Mouse (Mus musculus) urinary bladder, postnatal 14 days (tissue): Measurements from ENCODE around the gene Ipp.

ENCODE experiments used
- DNase-seq: peaks from one replicate; pipeline ENCODE4 v3.0.0; 2021; ENCODE audit warnings: low spot score

Ipp gene

GRCm38 (mm10) chr4:116507425-116508218 is at the start of gene Ipp:
Gene Ipp (plus strand): TSS chr4:116507549.
- DNase-seq, result peak; percentile 96

- no peak for DNase-seq
These were observed 45.4 kb upstream of the Ipp start for GRCm38 (mm10) chr4:116461943-116462342.

GRCm38 (mm10) chr4:116463231-116464125 is 43.9 kb upstream of the Ipp start:
- DNase-seq, result peak; percentile 26

GRCm38 (mm10) chr4:116464126-116464981 is 43.0 kb upstream of the Ipp start, which contains the start of gene Mast2:
Gene Mast2 (minus strand): TSS chr4:116464183.
- DNase-seq, result peak; percentile 84

GRCm38 (mm10) chr4:116481322-116481721 is 26.0 kb upstream of the Ipp start:
- DNase-seq, result no peak

- DNase-seq, result no peak
These were observed 23.9 kb upstream of the Ipp start for GRCm38 (mm10) chr4:116483476-116483875.

- DNase-seq, result peak; percentile 53
These were observed 16.2 kb upstream of the Ipp start for GRCm38 (mm10) chr4:116491119-116491536.

- no peak for DNase-seq
These were observed 15.5 kb upstream of the Ipp start for GRCm38 (mm10) chr4:116491886-116492285.

- DNase-seq, result no peak
These were observed 14.9 kb upstream of the Ipp start for GRCm38 (mm10) chr4:116492460-116492859.

- no peak for DNase-seq
These were observed 13.7 kb upstream of the Ipp start for GRCm38 (mm10) chr4:116493646-116494045.

GRCm38 (mm10) chr4:116499978-116500377 is 7.4 kb upstream of the Ipp start:
- no peak for DNase-seq

GRCm38 (mm10) chr4:116506886-116507424 is 394 bp upstream of the Ipp start:
- DNase-seq, result no peak

- DNase-seq, result no peak
These were observed 23.8 kb downstream of the Ipp start for GRCm38 (mm10) chr4:116531109-116531508.

GRCm38 (mm10) chr4:116536351-116536750 is 29.0 kb downstream of the Ipp start:
- no peak for DNase-seq

GRCm38 (mm10) chr4:116537737-116538136 is 30.4 kb downstream of the Ipp start:
- DNase-seq, result no peak

GRCm38 (mm10) chr4:116550432-116550831 is 43.1 kb downstream of the Ipp start:
- DNase-seq, result no peak

GRCm38 (mm10) chr4:116553035-116553434 is 45.7 kb downstream of the Ipp start:
- no peak for DNase-seq

GRCm38 (mm10) chr4:116555413-116556300 is 48.3 kb downstream of the Ipp start, which contains the start of gene Tmem69:
Gene Tmem69 (minus strand): TSS chr4:116555936.
- DNase-seq, result peak; percentile 73

GRCm38 (mm10) chr4:116556561-116557305 is 49.4 kb downstream of the Ipp start:
- DNase-seq, result peak; percentile 93
